Mouse (Mus musculus) G1E (cell line): ENCODE data around the gene Nup107.

Experiments
- CTCF ChIP-seq: IDR thresholded peaks from 2 replicates; pipeline ENCODE4 v1.5.1; 2012; ENCODE audit warnings: low read depth, low read length, inconsistent platforms, mixed read lengths
- GATA1 ChIP-seq: IDR thresholded peaks from 2 replicates; pipeline ENCODE4 v1.6.1; 2012; ENCODE audit warnings: borderline replicate concordance, low read length, inconsistent platforms, mixed read lengths

- TF ChIP-seq GATA1: no peak
- TF ChIP-seq CTCF: no peak
Observed at GRCm38 (mm10) chr10:117824139-117824538, 31.6 kb upstream of the Nup107 start.
